In the genomic region with DNA sequence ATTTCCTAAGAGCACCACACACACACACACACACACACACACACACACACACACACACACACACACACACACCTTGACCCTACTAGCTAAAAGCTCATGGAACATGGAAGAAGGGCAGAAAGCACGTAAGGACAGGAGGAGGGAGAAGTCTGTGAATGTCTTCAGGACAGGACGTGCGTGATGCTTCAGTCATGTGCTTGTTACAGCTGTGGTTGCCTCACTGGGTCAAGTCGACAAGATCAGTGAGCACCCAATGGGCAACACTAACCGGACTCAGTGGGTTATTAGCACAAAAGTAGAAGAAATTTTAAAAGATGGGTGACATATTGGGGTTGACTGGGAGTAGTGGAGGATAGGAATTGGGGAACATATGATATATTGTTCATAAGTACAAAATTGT, we compare ENCODE assay signal across 17 mouse cellular contexts.
"Had no signal": no experiment of that assay in that cellular context is flagged by ENCODE, and none has a peak within 500 bp of the region (broad histone marks: within the 10 kb centered on the region; RNA-seq: fewer than 3 reads in every experiment).

No protein-coding gene starts in this region.

- H3K27me3 ChIP-seq: liver, embryonic 13.5 days; midbrain, embryonic 12.5 days; midbrain, embryonic 15.5 days; neural tube, embryonic 12.5 days; neural tube, embryonic 15.5 days had no signal

- H3K9ac ChIP-seq: liver, embryonic 13.5 days; midbrain, embryonic 12.5 days; midbrain, embryonic 15.5 days; neural tube, embryonic 12.5 days; neural tube, embryonic 15.5 days had no signal

- H3K4me2 ChIP-seq: liver, embryonic 13.5 days; midbrain, embryonic 12.5 days; midbrain, embryonic 15.5 days; neural tube, embryonic 12.5 days; neural tube, embryonic 15.5 days had no signal

- ATAC-seq: midbrain, embryonic 15.5 days had no signal

- DNase-seq: kidney, postnatal 25 days; layer of hippocampus, adult 9-11 months; liver, embryonic 13.5 days; lung, adult 2 months; right cerebral cortex, adult 18-20 months; right cerebral cortex, postnatal 14 days; right cerebral cortex, postnatal 4 days; thymus, adult 2 months; thymus, postnatal 14 days; thymus, postnatal 4 days had no signal

- H3K9me3 ChIP-seq: liver, embryonic 13.5 days; midbrain, embryonic 12.5 days; midbrain, embryonic 15.5 days; neural tube, embryonic 12.5 days; neural tube, embryonic 15.5 days had no signal

- H3K27ac ChIP-seq: kidney, postnatal 0 days; layer of hippocampus, adult 2 months; liver, embryonic 13.5 days; midbrain, embryonic 12.5 days; midbrain, embryonic 15.5 days; neural tube, embryonic 12.5 days; neural tube, embryonic 15.5 days; stomach, postnatal 0 days had no signal

- H3K36me3 ChIP-seq: liver, embryonic 13.5 days; midbrain, embryonic 12.5 days; midbrain, embryonic 15.5 days; neural tube, embryonic 12.5 days; neural tube, embryonic 15.5 days had no signal

- H3K4me3 ChIP-seq: layer of hippocampus, adult 2 months; liver, embryonic 13.5 days; midbrain, embryonic 12.5 days; midbrain, embryonic 15.5 days; neural tube, embryonic 12.5 days; neural tube, embryonic 15.5 days had no signal
